Mouse (Mus musculus) spleen, adult 2 months (tissue): ENCODE data around the gene Nobox. TPM values are rescaled to one million over a fixed set of nuclear protein-coding genes. Genes with fewer than 3 reads are reported as not detected.

ENCODE experiments used
- DNase-seq, 2 experiments: peaks; one replicate each; pipeline versions ENCODE4 v3.0.0 to v3.0.0-alpha.2; 2012 to 2021; ENCODE audit warnings: low spot score in 2 of 2, low read depth in 1 of 2
- H3K27ac ChIP-seq: fragments of 200-500 bp; 2 replicates; pipeline ENCODE4 v1.5.1; 2012; ENCODE audit warnings: low read length, inconsistent platforms; ENCODE audit not compliant: insufficient read depth
- H3K27me3 ChIP-seq: fragments of 200-500 bp; 2 replicates; pipeline ENCODE4 v1.6.1; 2012; ENCODE audit warnings: mild to moderate bottlenecking, moderate library complexity, low read length, inconsistent platforms; ENCODE audit not compliant: control insufficient read depth, insufficient read depth
- H3K36me3 ChIP-seq: fragments of 200-500 bp; 2 replicates; pipeline ENCODE4 v1.6.1; 2012; ENCODE audit warnings: mild to moderate bottlenecking, low read length, inconsistent platforms; ENCODE audit not compliant: control insufficient read depth, insufficient read depth
- H3K4me1 ChIP-seq: fragments of 200-500 bp; 2 replicates; pipeline ENCODE4 v1.6.1; 2011; ENCODE audit warnings: inconsistent platforms; ENCODE audit not compliant: control insufficient read depth, insufficient read depth, insufficient read length
- H3K4me3 ChIP-seq: fragments of 200-500 bp; 2 replicates; pipeline ENCODE4 v1.5.1; 2011; ENCODE audit warnings: mild to moderate bottlenecking, inconsistent platforms; ENCODE audit not compliant: insufficient read depth, insufficient read length; ENCODE audit errors: extremely low read depth
- CTCF ChIP-seq: fragments of 200-500 bp; IDR thresholded peaks from 2 replicates; pipeline ENCODE4 v1.5.1; 2011; ENCODE audit warnings: mild to moderate bottlenecking, inconsistent platforms; ENCODE audit not compliant: insufficient read depth, insufficient read length, insufficient replicate concordance; ENCODE audit errors: extremely low read depth
- POLR2A ChIP-seq: fragments of 200-500 bp; IDR thresholded peaks from 2 replicates; pipeline ENCODE4 v1.6.1; 2011; ENCODE audit warnings: low read depth, low read length, inconsistent platforms
- WGBS: fragments of 180-500 bp; shearing (Covaris S2); methylation state at CpG from one replicate; pipeline ENCODE4 v1.1.7; 2018; 5-methylcytosine and 5-hydroxymethylcytosine counted together
- polyA plus RNA-seq: library from polyadenylated mRNA; depleted of rRNA; stranded (reverse); fragments of >200 nt; gene quantifications from 2 replicates; pipeline ENCODE4 v1.2.3, GENCODE M21; 2012; rRNA removed

Nobox gene
- polyA plus RNA-seq, 1 experiment: not detected

DNA sequence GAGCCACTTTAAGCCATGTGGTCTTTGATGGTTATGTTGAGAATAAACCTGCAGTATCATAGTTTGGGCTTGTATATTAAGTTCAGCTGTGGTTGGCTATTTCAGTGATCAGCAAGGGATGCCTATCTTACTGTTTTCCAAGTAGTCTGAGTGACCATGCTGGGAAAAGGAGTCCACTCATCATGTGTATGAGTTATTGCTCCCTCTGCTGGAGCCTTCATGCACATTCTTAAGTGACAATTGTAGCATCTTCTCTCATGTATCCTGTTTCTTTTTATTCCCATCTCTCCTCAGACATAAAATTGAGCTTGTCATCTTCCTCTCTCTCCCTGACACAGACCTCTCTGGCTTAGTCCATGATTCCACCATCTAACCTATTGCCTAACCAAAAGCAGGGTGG is 31.1 kb downstream of the Nobox start:
- no peak overlapping the region for H3K27ac ChIP-seq
- H3K36me3 ChIP-seq: no peaks in the 10 kb centered on the region
- DNase-seq: no peak
- H3K4me3 ChIP-seq: no peak overlapping the region
- no peaks in the 10 kb centered on the region for H3K27me3 ChIP-seq
- H3K4me1 ChIP-seq: no peaks in the 10 kb centered on the region
- no peak for TF ChIP-seq POLR2A
- no peak for TF ChIP-seq CTCF

DNA sequence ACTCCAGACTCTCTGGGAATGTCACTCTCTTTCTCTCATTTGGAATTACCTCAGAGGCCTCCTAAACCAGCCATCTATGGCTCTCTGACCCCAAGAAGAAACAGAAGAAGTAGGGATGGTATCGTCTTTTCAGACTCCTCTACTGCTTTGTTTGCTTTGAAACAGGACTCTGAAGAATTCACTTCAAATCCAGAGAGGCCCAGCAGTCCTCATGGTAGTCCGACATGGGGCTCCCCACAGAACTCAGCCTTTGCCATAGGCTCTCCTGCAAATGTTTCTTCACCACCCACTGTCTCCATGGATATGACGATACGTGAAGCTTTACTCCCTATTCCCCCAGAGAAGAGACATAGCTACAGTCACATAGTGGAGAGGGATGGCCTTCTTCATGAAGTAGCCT is 35.2 kb downstream of the Nobox start:
- Histone ChIP-seq H3K4me1 (no peaks in the 10 kb centered on the region), H3K4me3 (no peak overlapping the region), H3K27me3 (no peaks in the 10 kb centered on the region), H3K36me3 (no peaks in the 10 kb centered on the region), H3K27ac (no peak overlapping the region)
- no peak for TF ChIP-seq POLR2A
- 95% methylated on average over 4 of the region's 4 CpGs for WGBS
- no peak for DNase-seq

DNA sequence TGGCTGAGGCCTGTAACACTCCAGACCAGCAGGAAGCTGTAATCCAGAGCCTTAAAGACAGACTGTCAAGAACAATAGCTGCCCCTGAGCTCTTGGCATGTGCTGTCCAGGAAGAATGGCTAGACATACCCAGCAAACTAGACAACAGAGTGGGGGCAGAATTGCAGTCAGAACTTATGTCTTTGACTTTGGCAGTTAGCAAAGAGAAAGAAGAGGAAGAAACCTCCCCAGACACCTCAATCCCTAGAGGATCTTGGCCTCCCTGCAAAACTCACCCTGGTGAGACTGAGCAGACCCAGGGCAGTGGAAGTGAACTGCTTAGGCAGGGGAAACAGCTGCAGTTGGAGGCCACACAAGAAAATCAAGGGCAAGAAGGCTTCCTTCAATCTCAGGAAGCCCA is 36.8 kb downstream of the Nobox start:
- no peak overlapping the region for H3K4me3 ChIP-seq
- no peak for DNase-seq
- no peaks in the 10 kb centered on the region for H3K27me3 ChIP-seq
- H3K4me1 ChIP-seq: no peaks in the 10 kb centered on the region
- no peak for TF ChIP-seq POLR2A
- no peak for TF ChIP-seq CTCF
- no peak overlapping the region for H3K27ac ChIP-seq
- no peaks in the 10 kb centered on the region for H3K36me3 ChIP-seq

DNA sequence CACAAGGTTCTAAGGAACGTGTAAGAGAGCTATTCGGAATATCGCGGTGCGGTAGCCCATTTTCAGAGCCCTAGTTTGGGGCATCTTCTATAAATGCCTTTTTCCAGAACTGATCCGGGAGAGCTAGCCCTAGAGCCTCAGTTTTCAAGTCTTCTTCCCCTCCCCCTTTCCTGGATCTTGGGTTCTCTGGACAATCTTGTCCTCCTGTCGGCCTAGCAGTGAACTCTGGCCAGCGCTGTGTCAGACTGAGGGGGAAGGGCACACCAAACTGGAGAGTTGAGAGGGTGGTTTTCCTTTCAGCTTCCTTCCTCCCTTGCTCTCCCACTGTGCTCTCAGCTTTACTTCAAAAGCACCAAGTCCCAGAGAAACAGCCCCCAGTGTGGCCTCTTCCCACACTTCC is 43.0 kb downstream of the Nobox start:
- H3K4me1 ChIP-seq: no peaks in the 10 kb centered on the region; the same call in none of the 2 replicates
- H3K4me3 ChIP-seq: peak overlapping the region; percentile 57; the same call in 1 of the 2 replicates
- peaks cover 7% of the 10 kb centered on the region; the same call in 1 of the 2 replicates for H3K27me3 ChIP-seq
- 4% methylated on average over 8 of the region's 8 CpGs for WGBS
- no peak overlapping the region for H3K27ac ChIP-seq
- TF ChIP-seq CTCF (no peak), POLR2A (no peak)
- no peak for DNase-seq
- H3K36me3 ChIP-seq: no peaks in the 10 kb centered on the region

DNA sequence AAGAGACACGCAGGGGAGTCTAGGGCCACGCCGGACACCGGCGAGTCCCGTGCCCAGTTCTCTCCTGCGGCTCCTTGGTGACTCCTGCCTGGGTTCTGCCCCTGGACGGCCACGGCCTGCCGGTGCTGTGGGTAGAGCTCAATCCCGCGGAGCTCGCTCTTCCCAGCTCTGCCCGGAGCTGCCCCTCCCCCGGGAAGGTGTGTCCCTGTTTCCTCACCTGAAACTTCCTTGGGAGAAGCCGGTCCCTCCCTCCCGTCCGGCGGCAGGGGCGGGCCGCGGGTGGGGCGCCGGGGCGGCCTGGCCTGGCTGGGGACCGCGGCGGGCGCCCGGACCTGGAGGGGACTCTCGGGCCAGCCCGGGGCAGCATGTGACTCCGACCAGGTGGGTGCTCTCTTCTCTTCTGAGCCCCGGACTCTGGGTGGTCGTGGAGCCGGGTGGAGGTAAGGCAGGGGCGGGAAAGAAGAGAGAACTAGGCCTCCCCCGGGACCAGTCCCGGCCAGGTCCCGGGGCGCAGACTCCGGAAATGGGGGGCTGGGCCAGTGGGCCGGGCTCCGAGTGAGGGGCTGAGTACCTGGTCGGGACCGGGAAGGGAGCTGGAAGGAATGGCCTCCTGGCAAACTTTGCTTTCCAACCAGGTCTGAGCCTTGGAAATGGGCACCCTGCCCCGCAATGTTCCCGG is 43.9 kb downstream of the Nobox start, which contains the start of gene Arhgef5:
Arhgef5 (plus strand) TSS at position 220 of the 679 bp plus-strand sequence.
- WGBS: 1% methylated on average over 45 of the region's 48 CpGs
- Histone ChIP-seq H3K27ac (peak within 1 kb of the TSS; percentile 43; the same call in 1 of the 2 replicates), H3K4me1 (no peaks in the 10 kb centered on the region; the same call in none of the 2 replicates), H3K4me3 (peak within 1 kb of the TSS; percentile 57), H3K27me3 (peaks cover 7% of the 10 kb centered on the region; the same call in 1 of the 2 replicates), H3K36me3 (no peaks in the 10 kb centered on the region)
- TF ChIP-seq CTCF (no peak), POLR2A (no peak)
- DNase-seq: no peak

DNA sequence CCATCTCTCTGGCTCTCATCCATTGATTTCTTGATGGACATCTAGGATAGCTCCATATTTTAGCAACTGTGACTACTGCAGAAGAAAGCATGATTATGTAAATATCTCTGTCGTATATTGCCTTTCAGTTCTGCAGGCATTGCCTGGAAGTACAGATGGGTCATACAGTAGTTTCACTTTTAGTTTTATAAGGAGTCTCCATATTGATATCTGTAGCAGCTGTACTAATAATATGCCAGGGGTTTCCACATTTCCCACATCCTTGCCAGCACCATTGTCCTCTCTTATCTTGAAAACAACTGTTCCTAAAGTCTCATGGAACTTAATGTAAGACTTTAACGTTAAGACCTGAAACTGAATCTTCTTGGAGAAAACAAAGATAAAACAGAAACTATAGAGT is 48.6 kb downstream of the Nobox start:
- 22% methylated on average over 2 of the region's 2 CpGs for WGBS
- Histone ChIP-seq H3K4me1 (no peaks in the 10 kb centered on the region; the same call in 1 of the 2 replicates), H3K4me3 (no peak overlapping the region), H3K27ac (no peak overlapping the region), H3K36me3 (no peaks in the 10 kb centered on the region), H3K27me3 (peaks cover 6% of the 10 kb centered on the region; the same call in 1 of the 2 replicates)
- DNase-seq: no peak
- no peak for TF ChIP-seq CTCF
- TF ChIP-seq POLR2A: no peak

DNA sequence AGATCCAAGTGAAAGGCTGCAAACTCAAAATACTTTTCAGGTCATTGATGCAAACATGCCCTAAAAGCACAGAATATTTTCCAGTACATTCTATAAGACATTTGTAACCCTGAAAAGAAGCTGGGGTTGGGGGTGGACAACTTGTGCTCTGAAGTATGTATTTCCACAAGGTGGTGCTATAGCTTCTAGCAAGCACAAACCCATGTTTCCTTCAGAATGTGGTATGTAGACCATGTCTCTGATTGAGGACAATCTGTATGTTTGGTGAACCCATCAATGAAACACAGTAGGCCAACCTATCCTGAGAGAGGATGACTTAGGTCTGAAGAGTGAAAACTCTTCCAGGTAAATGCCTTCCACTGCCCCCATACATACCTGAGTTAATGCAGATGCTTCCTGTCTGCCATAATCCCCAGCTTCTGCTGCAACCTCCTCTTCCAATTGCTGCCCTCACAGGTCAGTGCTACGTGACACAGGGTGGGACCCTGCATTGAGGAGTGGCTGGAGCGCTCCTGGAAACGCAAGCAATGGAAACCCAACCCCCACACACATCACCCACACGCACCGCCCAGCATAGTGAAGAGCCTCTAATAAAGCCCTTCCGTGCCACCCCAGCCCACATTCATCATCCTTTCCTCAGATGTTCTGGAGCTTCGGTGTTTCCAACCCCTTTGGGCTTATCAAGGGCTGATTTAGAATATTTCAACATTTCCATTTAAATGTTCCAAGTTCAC is 55.0 kb downstream of the Nobox start:
- no peaks in the 10 kb centered on the region for H3K36me3 ChIP-seq
- 86% methylated on average over 7 of the region's 7 CpGs for WGBS
- H3K4me3 ChIP-seq: no peak overlapping the region
- TF ChIP-seq CTCF (no peak), POLR2A (no peak)
- no peaks in the 10 kb centered on the region for H3K4me1 ChIP-seq
- no peak for DNase-seq
- no peak overlapping the region for H3K27ac ChIP-seq
- no peaks in the 10 kb centered on the region for H3K27me3 ChIP-seq

Other genes with a start within 250 kb of the Nobox start
- not detected in 2 replicates for gene Olfr441, start 203.2 kb downstream of the Nobox start, polyA plus RNA-seq
- gene Olfr237-ps1, start 163.0 kb downstream of the Nobox start, polyA plus RNA-seq: not detected in 2 replicates
- not detected in 2 replicates for gene Olfr437, start 146.3 kb downstream of the Nobox start, polyA plus RNA-seq
- not detected in 2 replicates for gene Olfr13, start 137.4 kb downstream of the Nobox start, polyA plus RNA-seq
- not detected in 2 replicates for gene Olfr435, start 112.4 kb downstream of the Nobox start, polyA plus RNA-seq
- not detected in 2 replicates for gene Olfr434, start 96.5 kb downstream of the Nobox start, polyA plus RNA-seq
- not detected in 2 replicates for gene Olfr47, start 78.0 kb downstream of the Nobox start, polyA plus RNA-seq
- gene Arhgef5, start 44.0 kb downstream of the Nobox start, polyA plus RNA-seq: 2.4 and 3.0 TPM in 2 replicates